Comparison of ENCODE assay signal across 12 mouse cellular contexts in genomic region chr11:97512511-97512910, GRCm38 (mm10). TPM values are rescaled to one million over a fixed set of nuclear protein-coding genes. Genes with fewer than 3 reads are reported as not detected.
DNase-seq lines count a peak whose midpoint lies in the region; ATAC-seq and TF ChIP-seq lines count a peak whose summit lies in the region.
"Had no signal": no experiment of that assay in that cellular context is flagged by ENCODE, and none has a peak within 500 bp of the region (broad histone marks: within the 10 kb centered on the region; RNA-seq: fewer than 3 reads in every experiment).

No protein-coding gene starts in this region.

- no peak overlapping the region for H3K9ac ChIP-seq in intestine, embryonic 14.5 days (ENCODE audit: low read length)
- H3K9ac ChIP-seq in intestine, embryonic 16.5 days (ENCODE audit: low read depth, low read length): no peak overlapping the region
- H3K9ac ChIP-seq: limb, embryonic 12.5 days; midbrain, embryonic 15.5 days had no signal

- no peak for ATAC-seq in intestine, embryonic 14.5 days (replicated peaks; ENCODE audit: low FRiP score, low TSS enrichment, low read depth)
- no peak for ATAC-seq in intestine, embryonic 16.5 days
- ATAC-seq: midbrain, embryonic 15.5 days had no signal

- TF ChIP-seq CTCF in testis, adult 2 months (IDR thresholded peaks at IDR 0.05; ENCODE audit: control insufficient read depth, insufficient read depth, insufficient replicate concordance, low read depth, low read length): no peak

- 0 out of 2 replicates have a peak overlapping the region, but pooled peaks have one; percentile 11 for H3K4me2 ChIP-seq in intestine, embryonic 14.5 days (ENCODE audit: low read length)
- no peak overlapping the region; the same call in 1 of the 2 replicates for H3K4me2 ChIP-seq in intestine, embryonic 16.5 days (ENCODE audit: low read depth, low read length)
- H3K4me2 ChIP-seq: limb, embryonic 12.5 days; midbrain, embryonic 15.5 days had no signal

- H3K9me3 ChIP-seq in intestine, embryonic 14.5 days (ENCODE audit: control insufficient read depth, low read length): no peaks in the 10 kb centered on the region
- no peaks in the 10 kb centered on the region for H3K9me3 ChIP-seq in intestine, embryonic 16.5 days (ENCODE audit: control insufficient read depth, low read length)
- H3K9me3 ChIP-seq: midbrain, embryonic 15.5 days had no signal

- H3K27ac ChIP-seq in intestine, embryonic 14.5 days (ENCODE audit: low read depth): no peak overlapping the region
- H3K27ac ChIP-seq in intestine, embryonic 16.5 days (ENCODE audit: low read length): no peak overlapping the region
- no peak overlapping the region for H3K27ac ChIP-seq in testis, adult 2 months (ENCODE audit: control insufficient read depth, insufficient read depth, low read depth, low read length)
- peak overlapping the region; percentile 61 for H3K27ac ChIP-seq in macrophage
- H3K27ac ChIP-seq: limb, embryonic 12.5 days; midbrain, embryonic 15.5 days had no signal

- peak; percentile 49 for DNase-seq in embryo, embryonic 9.5 days (ENCODE audit: extremely low spot score)
- no peak for DNase-seq in embryo, embryonic 11 days
- no peak for DNase-seq in intestine, embryonic 14.5 days (ENCODE audit: low spot score)
- no peak for DNase-seq in testis, postnatal 14 days (ENCODE audit: low spot score)
- DNase-seq in ovary, postnatal 36 days (ENCODE audit: low spot score): no peak
- DNase-seq: cerebellum, adult 9-11 months had no signal

- no peaks in the 10 kb centered on the region; the same call in 1 of the 2 replicates for H3K27me3 ChIP-seq in intestine, embryonic 14.5 days (replicated peaks; ENCODE audit: control insufficient read depth, insufficient read depth, low read length)
- 0 out of 2 replicates have a peak, but pooled peaks cover 3% of the 10 kb centered on the region for H3K27me3 ChIP-seq in intestine, embryonic 16.5 days (replicated peaks; ENCODE audit: control insufficient read depth, insufficient read depth, low read length)
- H3K27me3 ChIP-seq in testis, adult 2 months (ENCODE audit: control insufficient read depth, insufficient read depth, low read length): no peaks in the 10 kb centered on the region
- H3K27me3 ChIP-seq: midbrain, embryonic 15.5 days had no signal

- H3K4me1 ChIP-seq in intestine, embryonic 14.5 days (replicated peaks; ENCODE audit: control insufficient read depth, insufficient read depth, low read length): no peaks in the 10 kb centered on the region; the same call in 1 of the 2 replicates
- H3K4me1 ChIP-seq in intestine, embryonic 16.5 days (ENCODE audit: control insufficient read depth, insufficient read depth, low read length): no peaks in the 10 kb centered on the region
- peaks cover 16% of the 10 kb centered on the region for H3K4me1 ChIP-seq in testis, adult 2 months (ENCODE audit: control insufficient read depth, insufficient read depth, low read length)

- H3K4me3 ChIP-seq in intestine, embryonic 14.5 days (ENCODE audit: low read depth, low read length): no peak overlapping the region
- H3K4me3 ChIP-seq in intestine, embryonic 16.5 days (ENCODE audit: low read length): no peak overlapping the region
- H3K4me3 ChIP-seq in testis, adult 2 months (ENCODE audit: control insufficient read depth, low read depth, low read length): peak overlapping the region; percentile 73
- H3K4me3 ChIP-seq in macrophage (ENCODE audit: inconsistent target): peak overlapping the region; percentile 31
- H3K4me3 ChIP-seq: limb, embryonic 12.5 days; midbrain, embryonic 15.5 days had no signal

- TF ChIP-seq POLR2A in testis, adult 2 months (IDR thresholded peaks at IDR 0.05; ENCODE audit: control insufficient read depth, low read depth, low read length): no peak

- no peaks in the 10 kb centered on the region for H3K36me3 ChIP-seq in intestine, embryonic 14.5 days (ENCODE audit: control insufficient read depth, insufficient read depth, low read length)
- H3K36me3 ChIP-seq in intestine, embryonic 16.5 days (ENCODE audit: control insufficient read depth, insufficient read depth, low read length): no peaks in the 10 kb centered on the region
- no peaks in the 10 kb centered on the region for H3K36me3 ChIP-seq in testis, adult 2 months (ENCODE audit: control insufficient read depth, insufficient read depth, low read length)
- H3K36me3 ChIP-seq in macrophage (ENCODE audit: inconsistent target): no peaks in the 10 kb centered on the region
- H3K36me3 ChIP-seq: limb, embryonic 12.5 days had no signal

- 75% methylated on average over 6 of the region's 6 CpGs for WGBS in intestine, embryonic 14.5 days
- WGBS in intestine, embryonic 16.5 days: 66% methylated on average over 6 of the region's 6 CpGs
- WGBS in macrophage (ENCODE audit: missing documents): 86% methylated on average over 6 of the region's 6 CpGs

- H3K79me2 ChIP-seq in macrophage (ENCODE audit: inconsistent target): no peaks in the 10 kb centered on the region

RNA-seq across cellular contexts. Expression of gene 4933428G20Rik, which starts 12.4 kb away (rescaled TPM):
- polyA plus RNA-seq in intestine, embryonic 14.5 days (2014; fragmentation: Nextera tagmentation; extraction: Ambion mirVana): 0.12 TPM in 2 replicates
- polyA plus RNA-seq in intestine, embryonic 16.5 days (2015; fragmentation: Nextera tagmentation; extraction: Ambion mirVana): 0.18 and 0.45 TPM in 2 replicates
- polyA plus RNA-seq in testis, adult 2 months (2012; rRNA removed): 24.3 and 28.7 TPM in 2 replicates
- total RNA-seq in macrophage (2018; cell fraction: chromatin; rRNA removed): under 1 TPM in 1 of 26 experiments, not detected in 25; 0.61 TPM
- under 1 TPM in 2 of 26 experiments, not detected in 24; 0.09 to 0.15 TPM for total RNA-seq in macrophage (2018; cell fraction: cytosol; rRNA removed)
- total RNA-seq in macrophage (2018; cell fraction: nucleus; rRNA removed): not detected
- not detected in 3 replicates for polyA plus RNA-seq in macrophage (2018)
- total RNA-seq: gastrocnemius, postnatal 14 days had no signal

Comparison
In these comparisons a context has a peak if more than half of its experiments do, and no peak if none do; other contexts are left out.
1. H3K4me3 ChIP-seq: peak in testis, adult 2 months (single experiment) and macrophage (single experiment); none in intestine, embryonic 14.5 days (single experiment) and intestine, embryonic 16.5 days (single experiment).
2. RNA of gene 4933428G20Rik, which starts 12.4 kb away (polyA plus RNA-seq): 24.3 to 28.7 TPM in testis, adult 2 months; 0.18 to 0.45 TPM in intestine, embryonic 16.5 days, 0.12 TPM in intestine, embryonic 14.5 days and not detected in macrophage; every median in the first group is over 10 times any median in the second.